ENCODE assay signal across 8 mouse cellular contexts in genomic region chr6:125348721-125349574, GRCm38 (mm10). TPM values are rescaled to one million over a fixed set of nuclear protein-coding genes. Genes with fewer than 3 reads are reported as not detected.
A peak's percentile ranks its signal among the peaks of the same experiment; 100 is the strongest.
DNase-seq lines count a peak whose midpoint lies in the region; ATAC-seq and TF ChIP-seq lines count a peak whose summit lies in the region.

Tnfrsf1a (plus strand) TSS chr6:125349362.

- no peaks in the 10 kb centered on the region for H3K9me3 ChIP-seq in kidney, embryonic 14.5 days (ENCODE audit: control insufficient read depth, low read length)
- H3K9me3 ChIP-seq in ES-E14 (ENCODE audit: control insufficient read depth, insufficient read depth, low read depth, low read length) = no peaks in the 10 kb centered on the region
- H3K9me3 ChIP-seq in forebrain, embryonic 11.5 days (ENCODE audit: control insufficient read depth, low read length) = no peaks in the 10 kb centered on the region
- H3K9me3 ChIP-seq in liver, embryonic 11.5 days (ENCODE audit: control insufficient read depth, low read length) = no peaks in the 10 kb centered on the region

- peak within 1 kb of the TSS; percentile 85 for H3K4me3 ChIP-seq in kidney, embryonic 14.5 days (ENCODE audit: low read length)
- peak within 1 kb of the TSS; percentile 62 to 68 for H3K4me3 ChIP-seq in ES-E14 (ENCODE audit: insufficient read depth in 1 of 2, low read depth in 1 of 2, low read length in 2 of 2, poor library complexity in 1 of 2, severe bottlenecking in 1 of 2)
- H3K4me3 ChIP-seq in forebrain, embryonic 11.5 days (ENCODE audit: low read depth, low read length) = peak within 1 kb of the TSS; percentile 50
- peak within 1 kb of the TSS; percentile 66 for H3K4me3 ChIP-seq in liver, embryonic 11.5 days (ENCODE audit: low read depth, low read length)
- peak within 1 kb of the TSS; percentile 46 for H3K4me3 ChIP-seq in olfactory bulb, adult 2 months (ENCODE audit: insufficient read depth, low read depth, low read length)

- intact Hi-C loops in heart, postnatal 25 days (cut with DNase I) = loop anchor here (2.0 kb wide), 1 partner anchor 18 kb away; no protein-coding TSS in a partner anchor

- H3K27ac ChIP-seq in kidney, embryonic 14.5 days (ENCODE audit: low read depth, low read length) = peak within 1 kb of the TSS; percentile 89
- H3K27ac ChIP-seq in ES-E14 (ENCODE audit: insufficient read depth, low read depth, low read length, poor library complexity, severe bottlenecking) = no peak within 1 kb of the TSS
- H3K27ac ChIP-seq in forebrain, embryonic 11.5 days (ENCODE audit: low read depth, low read length) = no peak within 1 kb of the TSS
- peak within 1 kb of the TSS; percentile 62 for H3K27ac ChIP-seq in liver, embryonic 11.5 days (ENCODE audit: low read depth, low read length)
- peak within 1 kb of the TSS; percentile 43; the same call in 1 of the 2 replicates for H3K27ac ChIP-seq in olfactory bulb, adult 2 months (ENCODE audit: insufficient read depth, low read depth, low read length)

- in situ Hi-C loops in ES-E14 (cut with MboI; ENCODE audit: low sequenced_read_pairs in 2 of 2, unreplicated experiment in 2 of 2) = no loop called here

- no peaks in the 10 kb centered on the region; the same call in 1 of the 2 replicates for H3K36me3 ChIP-seq in kidney, embryonic 14.5 days (ENCODE audit: control insufficient read depth, insufficient read depth, low read length)
- peaks cover 2% of the 10 kb centered on the region; the same call in 1 of the 2 replicates for H3K36me3 ChIP-seq in ES-E14 (ENCODE audit: control insufficient read depth, insufficient read depth, low read length, poor library complexity, severe bottlenecking)
- H3K36me3 ChIP-seq in forebrain, embryonic 11.5 days (ENCODE audit: control insufficient read depth, insufficient read depth, low read length) = no peaks in the 10 kb centered on the region
- no peaks in the 10 kb centered on the region for H3K36me3 ChIP-seq in liver, embryonic 11.5 days (ENCODE audit: control insufficient read depth, insufficient read depth, low read length)

- no peak for TF ChIP-seq POLR2A in olfactory bulb, adult 2 months (IDR thresholded peaks at IDR 0.05; ENCODE audit: insufficient read depth, low read depth, low read length)

- H3K4me2 ChIP-seq in kidney, embryonic 14.5 days (replicated peaks; ENCODE audit: low read depth, low read length) = peak within 1 kb of the TSS; percentile 91
- peak within 1 kb of the TSS; percentile 93 for H3K4me2 ChIP-seq in forebrain, embryonic 11.5 days (ENCODE audit: low read depth, low read length, severe bottlenecking)
- peak within 1 kb of the TSS; percentile 87 for H3K4me2 ChIP-seq in liver, embryonic 11.5 days

- WGBS in kidney, embryonic 14.5 days = 6% methylated on average over 22 of the region's 22 CpGs
- 4% methylated on average over 22 of the region's 22 CpGs for WGBS in forebrain, embryonic 11.5 days
- 9% methylated on average over 22 of the region's 22 CpGs for WGBS in liver, embryonic 11.5 days
- 21% methylated on average over 22 of the region's 22 CpGs for WGBS in olfactory bulb, adult 2 months

- H3K27me3 ChIP-seq in kidney, embryonic 14.5 days (ENCODE audit: control insufficient read depth, insufficient read depth, low read length) = no peaks in the 10 kb centered on the region
- H3K27me3 ChIP-seq in forebrain, embryonic 11.5 days (ENCODE audit: control insufficient read depth, insufficient read depth, low read length) = 0 out of 2 replicates have a peak, but pooled peaks cover 3% of the 10 kb centered on the region
- H3K27me3 ChIP-seq in liver, embryonic 11.5 days (replicated peaks; ENCODE audit: control insufficient read depth, insufficient read depth, low read length) = no peaks in the 10 kb centered on the region

- TF ChIP-seq CTCF in olfactory bulb, adult 2 months (IDR thresholded peaks at IDR 0.05; ENCODE audit: insufficient read depth, low read depth, low read length) = no peak

- DNase-seq in kidney, postnatal 25 days = no peak
- no peak for DNase-seq in ES-E14 (ENCODE audit: low read depth, low spot score)
- no peak for DNase-seq in forebrain, embryonic 11.5 days (ENCODE audit: low spot score)
- DNase-seq in heart, postnatal 25 days (ENCODE audit: low spot score) = no peak
- no peak for DNase-seq in liver, embryonic 11.5 days (ENCODE audit: low spot score)
- no peak for DNase-seq in spleen, adult 18-20 months

- ATAC-seq in kidney, embryonic 14.5 days (ENCODE audit: low FRiP score, low TSS enrichment) = no peak
- ATAC-seq in forebrain, embryonic 11.5 days (replicated peaks; ENCODE audit: low FRiP score) = no peak; the same call in 1 of the 2 replicates
- peak; percentile 39 for ATAC-seq in liver, embryonic 11.5 days (replicated peaks; ENCODE audit: low FRiP score)

- peaks cover 42% of the 10 kb centered on the region for H3K4me1 ChIP-seq in kidney, embryonic 14.5 days (ENCODE audit: control insufficient read depth, insufficient read depth, low read length)
- H3K4me1 ChIP-seq in ES-E14 (ENCODE audit: control insufficient read depth in 2 of 2, insufficient read depth in 2 of 2, low read length in 2 of 2, poor library complexity in 1 of 2) = peaks cover 2 to 23% of the 10 kb centered on the region in 2 experiments; a peak in 1 of 4 replicates
- H3K4me1 ChIP-seq in forebrain, embryonic 11.5 days (replicated peaks; ENCODE audit: control insufficient read depth, insufficient read depth, low read length) = peaks cover 12% of the 10 kb centered on the region; the same call in 1 of the 2 replicates
- H3K4me1 ChIP-seq in liver, embryonic 11.5 days (replicated peaks; ENCODE audit: control insufficient read depth, insufficient read depth, low read length) = peaks cover 47% of the 10 kb centered on the region
- peaks cover 35% of the 10 kb centered on the region for H3K4me1 ChIP-seq in olfactory bulb, adult 2 months (ENCODE audit: control insufficient read depth, insufficient read depth, low read length)

- peak within 1 kb of the TSS; percentile 83 for H3K9ac ChIP-seq in kidney, embryonic 14.5 days (ENCODE audit: low read depth, low read length)
- H3K9ac ChIP-seq in ES-E14 (ENCODE audit: insufficient read depth, low read depth, low read length, poor library complexity, severe bottlenecking) = peak within 1 kb of the TSS; percentile 40
- peak within 1 kb of the TSS; percentile 64 for H3K9ac ChIP-seq in forebrain, embryonic 11.5 days (ENCODE audit: low read length)
- H3K9ac ChIP-seq in liver, embryonic 11.5 days (ENCODE audit: low read depth, low read length) = peak within 1 kb of the TSS; percentile 65

TF ChIP-seq in ES-E14, 5 proteins besides CTCF, POLR2A, EP300 and RAD21:
- TF ChIP-seq HCFC1 (IDR thresholded peaks at IDR 0.05; ENCODE audit: borderline replicate concordance, insufficient read depth, low read length) (no peak), ZC3H11A (IDR thresholded peaks at IDR 0.05; ENCODE audit: borderline replicate concordance, low read depth, low read length) (no peak), ZNF384 (IDR thresholded peaks at IDR 0.05; ENCODE audit: low read depth, low read length) (no peak), MAFK (IDR thresholded peaks at IDR 0.05; ENCODE audit: insufficient read depth, low read depth, low read length) (no peak), CHD2 (IDR thresholded peaks at IDR 0.05; ENCODE audit: low read depth, low read length) (no peak)

RNA-seq across cellular contexts. Expression of gene Tnfrsf1a, which starts in this region (rescaled TPM):
- 67.1 and 69.3 TPM in 2 replicates for polyA plus RNA-seq in kidney, embryonic 14.5 days (2014; fragmentation: Nextera tagmentation; extraction: Ambion mirVana)
- total RNA-seq in ES-E14 (2012; rRNA removed) = 6.1 and 7.7 TPM in 2 replicates
- polyA plus RNA-seq in forebrain, embryonic 11.5 days (2014; fragmentation: Nextera tagmentation; extraction: Ambion mirVana) = 24.0 and 25.9 TPM in 2 replicates
- total RNA-seq in heart, postnatal 25 days (2021) = 10 to 100 TPM; 53.2 to 60.8 TPM
- polyA plus RNA-seq in liver, embryonic 11.5 days (2014; fragmentation: Nextera tagmentation; extraction: Ambion mirVana) = 37.0 and 38.0 TPM in 2 replicates
- not detected in 2 replicates for polyA plus RNA-seq in olfactory bulb, adult 2 months (2012; ENCODE audit: insufficient read depth, insufficient read length, low replicate concordance, missing spikeins)

Comparison
In these comparisons a context has a peak if more than half of its experiments do, and no peak if none do; other contexts are left out.
1. H3K27ac ChIP-seq: peak in kidney, embryonic 14.5 days (single experiment), liver, embryonic 11.5 days (single experiment) and olfactory bulb, adult 2 months (single experiment); none in ES-E14 (single experiment) and forebrain, embryonic 11.5 days (single experiment).
2. Peak in every context shown above with its lines, with median percentiles within 50 percentile points of each other: H3K4me2 ChIP-seq, H3K4me3 ChIP-seq and H3K9ac ChIP-seq.